Mouse (Mus musculus) embryo, embryonic 11.5 days (tissue): ENCODE data around the gene Zpr1.
"Not testable (repeated sequence)": the region's sequence is repeated elsewhere in the genome, so short reads cannot be mapped to it uniquely, and the experiment has no call there.

Experiments used
- DNase-seq: peaks from one replicate; pipeline ENCODE4 v3.0.0-alpha.2; 2012; ENCODE audit warnings: low read depth, low spot score

The Zpr1 gene

GRCm38 (mm10) chr9:46259111-46259510 is 13.8 kb upstream of the Zpr1 start:
- no peak for DNase-seq

DNA sequence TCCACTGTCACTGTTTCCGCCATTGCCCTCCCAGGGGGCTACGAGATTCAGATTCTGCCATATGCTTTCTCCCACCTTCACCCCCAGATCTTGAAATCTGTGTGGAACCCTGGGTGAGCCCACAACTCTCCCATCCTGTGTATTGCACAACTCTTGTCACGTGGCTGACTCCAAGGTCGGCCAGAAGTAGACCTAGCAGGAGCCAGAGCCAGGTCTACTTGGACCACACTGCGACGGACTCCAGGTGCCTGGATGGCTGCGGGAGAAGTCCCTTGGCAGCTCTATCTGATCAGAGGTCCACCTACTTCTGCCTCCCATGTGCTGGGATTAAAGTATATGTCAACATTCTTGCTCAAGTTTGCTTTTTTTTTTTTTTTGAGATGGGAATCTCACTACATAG is 11.7 kb upstream of the Zpr1 start:
- DNase-seq = no peak

GRCm38 (mm10) chr9:46268343-46268873 is 4.5 kb upstream of the Zpr1 start, which contains the start of gene Apoa5:
Gene Apoa5, plus strand, starts transcription at chr9:46268633.
- DNase-seq = no peak

DNA sequence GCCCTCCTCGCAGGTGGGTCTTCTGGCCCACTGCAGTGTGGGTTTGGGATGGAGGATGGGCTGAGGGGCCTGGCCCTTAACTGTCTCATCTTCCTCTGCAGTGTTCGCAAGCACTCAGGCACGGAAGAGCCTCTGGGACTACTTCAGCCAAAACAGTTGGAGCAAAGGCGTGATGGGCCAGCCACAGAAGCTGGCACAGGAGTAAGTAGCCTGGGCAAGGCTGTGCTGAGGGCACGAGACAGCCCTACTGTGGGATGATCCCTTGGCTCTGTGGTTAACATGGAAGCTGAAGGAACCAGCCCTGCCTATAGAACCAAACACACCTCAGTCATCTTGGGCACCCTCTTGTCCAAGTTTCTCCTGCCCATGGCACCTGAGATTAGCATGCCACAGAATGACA is 3.7 kb upstream of the Zpr1 start:
- no peak for DNase-seq

- DNase-seq = no peak
Measured at GRCm38 (mm10) chr9:46270782-46271181, 2.1 kb upstream of the Zpr1 start.

- no peak for DNase-seq
Measured at GRCm38 (mm10) chr9:46272070-46272469, 794 bp upstream of the Zpr1 start.

DNA sequence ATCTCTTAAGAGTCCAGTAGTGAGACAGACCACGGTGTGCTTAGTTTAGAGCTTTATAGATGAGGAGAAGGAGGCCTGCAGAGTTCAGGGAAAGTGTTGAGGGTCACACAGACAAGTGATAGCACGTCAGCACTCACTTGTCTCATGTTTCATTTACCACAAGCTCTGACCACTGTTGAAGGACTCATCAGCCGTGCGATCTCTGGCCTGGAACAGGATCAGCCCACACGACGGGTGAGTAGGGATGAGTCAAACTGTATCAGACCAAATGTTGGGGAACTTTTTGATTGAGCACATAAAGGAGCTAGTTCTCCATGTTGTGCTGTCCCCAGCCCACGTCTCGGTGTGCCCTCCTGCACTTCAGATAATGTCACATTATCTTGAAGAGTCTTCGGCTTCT is 1.6 kb downstream of the Zpr1 start:
- DNase-seq = no peak

DNA sequence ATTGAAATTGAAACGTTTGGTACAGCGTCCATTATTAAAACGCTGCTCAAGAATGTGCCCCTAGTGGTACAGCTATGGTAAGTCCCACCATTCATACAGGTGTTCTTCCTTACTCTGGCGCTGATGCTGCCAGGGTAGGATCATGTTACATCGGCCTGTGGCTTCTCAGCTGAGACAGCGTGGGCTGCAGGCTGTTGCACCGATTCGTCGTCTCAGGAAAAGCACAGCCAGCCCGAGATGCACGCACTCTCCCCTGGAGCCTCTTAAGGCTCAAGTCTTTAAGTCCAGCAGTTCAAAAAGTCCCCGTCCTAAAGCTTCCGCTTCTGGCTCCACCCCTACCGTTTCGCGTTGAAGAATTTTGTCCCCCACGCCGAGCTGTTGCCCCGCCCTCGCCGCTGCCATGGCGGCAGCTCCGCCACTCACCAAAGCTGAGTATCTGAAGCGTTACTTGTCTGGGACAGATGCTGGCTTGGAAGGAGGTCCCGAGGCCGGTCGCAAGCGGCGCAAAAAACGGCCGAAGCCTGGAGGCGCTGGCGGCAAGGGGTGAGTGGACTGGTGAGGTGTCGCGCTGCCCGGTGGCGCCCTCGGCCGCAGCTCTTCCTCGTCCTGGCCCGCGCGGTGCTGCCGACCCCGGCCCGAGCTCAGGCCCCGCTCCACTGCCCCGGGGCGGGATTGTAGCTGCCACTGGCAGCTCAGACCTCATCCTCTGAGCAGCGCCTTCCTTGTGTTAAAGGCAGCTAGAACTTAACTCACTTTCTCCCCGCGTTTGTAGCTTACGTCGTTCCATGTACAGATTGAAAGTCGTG is 10.0 kb downstream of the Zpr1 start, which contains the start of gene Bud13:
Gene Bud13 (plus strand): TSS at position 378 of the 806 bp plus-strand sequence.
- DNase-seq = peak; percentile 86

GRCm38 (mm10) chr9:46298381-46298780 is 25.5 kb downstream of the Zpr1 start:
- no peak for DNase-seq

DNA sequence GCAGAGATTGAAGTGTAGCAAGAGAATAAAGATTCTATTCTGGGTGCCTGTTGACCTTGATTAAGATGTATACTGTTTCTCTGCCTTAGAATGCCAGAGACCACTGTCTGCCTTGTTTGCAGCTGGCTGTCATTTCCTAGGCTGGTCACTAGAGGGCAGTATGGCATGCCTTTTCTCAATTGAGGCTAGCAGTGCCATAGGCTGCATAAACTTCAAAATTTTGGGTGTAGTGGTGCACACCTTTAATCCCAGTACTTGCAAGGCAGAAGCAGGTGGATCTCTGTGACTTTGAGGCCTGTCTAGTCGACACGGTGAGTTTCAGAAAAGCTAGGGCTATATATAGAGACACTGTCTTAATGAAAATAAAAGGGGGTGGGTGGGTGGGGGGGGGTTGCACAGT is 29.3 kb downstream of the Zpr1 start:
- no peak for DNase-seq

- no peak for DNase-seq
Measured at GRCm38 (mm10) chr9:46309121-46309520, 36.3 kb downstream of the Zpr1 start.

DNA sequence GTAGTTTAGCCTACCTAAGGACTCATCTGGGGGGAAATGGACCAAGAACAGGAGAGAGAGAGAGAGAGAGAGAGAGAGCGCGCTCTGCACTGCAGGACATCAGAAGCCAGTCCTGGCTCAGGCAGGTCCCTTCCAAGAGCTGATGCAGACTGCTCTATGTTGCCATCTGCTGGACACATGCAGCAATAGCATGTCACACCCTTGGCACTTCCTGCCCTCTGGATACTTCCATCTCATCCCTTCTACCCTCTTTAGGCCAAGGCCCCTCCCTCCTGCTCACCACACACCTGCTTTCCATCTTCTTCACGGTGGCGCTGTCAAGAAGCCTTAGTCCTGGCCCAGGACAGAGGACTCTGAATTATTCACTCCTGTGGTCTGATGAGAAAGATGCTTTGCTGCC is 41.6 kb downstream of the Zpr1 start:
- peak; percentile 71 for DNase-seq

- no peak for DNase-seq
Measured at GRCm38 (mm10) chr9:46314921-46315320, 42.1 kb downstream of the Zpr1 start.

- DNase-seq = no peak
Measured at GRCm38 (mm10) chr9:46315807-46316365, 43.0 kb downstream of the Zpr1 start.

- no peak for DNase-seq
Measured at GRCm38 (mm10) chr9:46316388-46316787, 43.5 kb downstream of the Zpr1 start.

DNA sequence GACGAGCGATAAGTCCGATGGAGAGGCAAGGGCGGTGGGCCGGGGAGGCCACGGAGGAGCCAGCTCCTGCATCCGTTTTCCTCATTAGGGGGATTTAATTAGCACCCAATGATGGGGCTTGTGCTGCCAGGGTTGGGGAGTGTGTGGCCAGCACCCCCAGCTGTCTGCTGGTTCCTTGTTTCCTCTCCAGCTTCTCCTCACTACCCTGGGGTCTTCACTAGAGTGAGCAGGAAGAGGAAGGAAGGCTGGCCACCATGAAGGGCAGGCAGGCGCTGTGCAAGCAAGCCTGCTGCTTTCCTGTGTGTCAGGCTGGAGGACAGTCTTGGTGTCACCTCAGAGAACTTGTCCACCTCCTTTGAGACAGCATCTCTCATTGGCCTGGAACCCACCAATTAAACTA is 44.0 kb downstream of the Zpr1 start:
- no peak for DNase-seq

DNA sequence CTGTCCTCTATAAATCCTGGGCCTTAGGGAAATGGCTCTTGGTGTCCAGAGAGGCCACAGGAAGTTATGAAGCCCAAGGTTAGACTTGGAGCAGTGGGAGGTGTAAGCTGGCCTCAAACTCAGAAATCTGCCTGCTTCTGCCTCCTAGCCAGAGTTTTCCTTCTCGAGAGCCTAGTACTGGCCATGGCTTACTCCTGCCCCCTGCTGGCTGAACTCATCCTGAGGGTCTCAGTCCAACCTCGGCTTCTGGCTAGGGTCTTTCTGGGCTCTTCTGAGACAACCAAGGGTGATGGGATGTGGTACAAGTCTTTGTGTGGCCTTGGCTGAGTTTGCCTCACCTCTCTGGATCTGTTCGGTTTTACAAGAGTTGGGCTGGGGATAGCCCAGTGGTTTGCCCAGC is 45.1 kb downstream of the Zpr1 start:
- no peak for DNase-seq

GRCm38 (mm10) chr9:46319886-46320285 is 47.0 kb downstream of the Zpr1 start, which contains the start of gene 4931429L15Rik:
Gene 4931429L15Rik, minus strand, starts transcription at chr9:46319986.
- not testable (repeated sequence) for DNase-seq

DNA sequence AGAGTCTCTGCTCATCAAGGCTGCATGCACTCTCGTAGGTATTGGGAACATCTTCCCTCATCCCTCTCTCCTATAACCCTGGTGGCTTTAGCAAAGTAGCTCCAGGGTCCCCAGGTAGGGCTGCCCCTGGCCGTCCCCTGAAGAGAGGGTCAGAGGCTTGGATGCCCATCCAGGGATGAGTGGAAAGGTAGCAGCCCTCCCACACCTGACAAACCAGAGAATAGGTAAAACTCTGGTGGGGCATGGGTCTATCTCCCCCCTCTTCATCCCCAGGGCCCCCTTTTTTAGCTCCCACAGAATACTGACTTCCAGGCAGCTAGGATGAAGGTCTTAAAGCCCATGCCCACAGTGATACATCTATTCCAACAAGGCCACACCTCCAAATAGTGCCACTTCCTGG is 47.6 kb downstream of the Zpr1 start:
- DNase-seq = no peak

DNA sequence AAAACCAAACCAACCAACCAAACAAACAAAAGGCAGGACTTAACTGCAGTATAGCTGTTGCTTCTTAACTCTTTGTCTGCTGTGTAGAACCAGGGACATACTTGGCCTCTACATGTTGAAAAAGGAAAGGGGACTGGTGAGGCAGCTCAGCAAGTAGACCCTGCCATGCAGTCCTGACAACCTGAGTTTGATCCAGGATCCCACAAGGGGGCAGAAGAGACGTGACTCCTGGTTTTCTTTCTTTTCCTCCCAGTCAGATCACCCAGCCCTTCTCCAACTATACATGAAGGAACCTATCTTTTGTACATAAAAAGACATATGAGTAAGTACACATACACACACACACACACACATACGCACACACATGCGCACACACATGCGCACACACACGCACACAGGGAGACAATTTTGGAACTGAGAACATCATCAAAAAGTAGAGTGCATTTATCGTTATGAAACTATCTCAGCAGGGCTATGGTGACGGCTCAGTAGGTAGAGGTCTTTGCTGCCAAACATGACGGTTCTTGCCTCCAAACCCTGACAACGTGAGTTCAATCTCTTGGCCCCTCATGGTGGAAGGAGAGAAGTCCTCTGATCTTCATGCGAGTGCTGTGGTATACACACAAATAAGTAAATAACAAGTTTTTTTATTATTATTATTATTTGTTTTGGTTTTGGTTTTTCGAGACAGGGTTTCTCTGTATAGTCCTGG is 54.0 kb downstream of the Zpr1 start:
- no peak for DNase-seq

- no peak for DNase-seq
Measured at GRCm38 (mm10) chr9:46327706-46328571, 55.1 kb downstream of the Zpr1 start.
